Mouse (Mus musculus) neutrophil, adult 83 days (primary cell): ENCODE measurements around the gene Cd209e. TPM values are rescaled to one million over a fixed set of nuclear protein-coding genes. Genes with fewer than 3 reads are reported as not detected.

Experiments
- total RNA-seq, 2 experiments: library from RNA; stranded (reverse); gene quantifications; one replicate each; pipeline ENCODE4 v1.2.4; 2023

Cd209e gene
- not detected for total RNA-seq

DNA sequence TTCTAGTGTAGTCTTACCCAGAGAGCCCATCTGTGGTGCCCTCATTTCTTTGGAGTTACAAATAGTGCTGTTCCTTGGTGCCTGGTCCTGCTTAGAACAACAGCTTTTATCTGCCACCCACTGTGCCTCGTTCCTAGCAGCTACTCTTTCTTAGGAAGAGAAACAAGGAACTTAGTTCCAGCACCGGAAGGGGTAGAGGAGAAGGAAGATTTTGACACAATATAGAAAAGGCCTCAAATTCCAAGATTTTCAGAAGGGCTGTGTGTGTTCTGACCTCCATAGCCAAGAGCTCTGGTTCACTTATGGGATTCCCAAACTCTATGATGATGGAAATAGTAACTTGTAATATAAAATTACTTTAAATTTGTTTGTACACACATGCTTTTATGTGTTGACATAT lies at the start of gene Cd209e:
Gene Cd209e (minus strand): TSS at position 101 of the 400 bp plus-strand sequence.

DNA sequence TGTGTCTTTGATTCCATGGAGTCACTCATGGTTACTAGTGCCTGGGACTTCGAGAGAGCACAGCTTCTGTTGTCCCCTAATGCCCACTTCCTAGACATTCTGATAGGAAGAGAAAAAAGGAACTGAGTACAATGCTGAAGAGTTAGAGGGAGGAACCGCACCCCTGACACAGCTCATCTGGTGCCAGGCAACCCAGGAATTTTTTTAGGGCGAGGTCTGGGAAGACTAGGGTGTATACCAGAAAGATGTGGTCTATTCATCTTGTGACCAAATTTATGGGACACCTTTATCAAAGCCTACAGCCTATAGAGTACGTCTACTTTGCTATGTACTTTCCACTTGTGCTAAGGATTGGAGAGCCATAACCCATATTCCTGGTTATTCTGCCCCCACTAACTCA lies 24.3 kb upstream of the Cd209e start, which contains the start of gene Cd209d:
Gene Cd209d (minus strand): TSS at position 101 of the 400 bp plus-strand sequence.

Other genes with a start within 250 kb of the Cd209e start
- 10 to 100 TPM; 38.0 to 40.5 TPM for gene Xab2, start 233.0 kb downstream of the Cd209e start, total RNA-seq
- gene Pet100, start 232.8 kb downstream of the Cd209e start, total RNA-seq: 100 to 1,000 TPM; 104 to 110 TPM
- gene Pcp2, start 228.8 kb downstream of the Cd209e start, total RNA-seq: not detected
- gene Stxbp2, start 223.4 kb downstream of the Cd209e start, total RNA-seq: 100 to 1,000 TPM; 304 to 323 TPM
- gene Retn, start 198.5 kb downstream of the Cd209e start, total RNA-seq: 1 to 10 TPM; 1.6 to 1.7 TPM
- 100 to 1,000 TPM; 317 to 329 TPM for gene Mcemp1, start 188.6 kb downstream of the Cd209e start, total RNA-seq
- 1 to 10 TPM; 5.6 to 5.8 TPM for gene Fcor, start 181.9 kb downstream of the Cd209e start, total RNA-seq
- 10 to 100 TPM; 11.7 to 14.0 TPM for gene Trappc5, start 178.0 kb downstream of the Cd209e start, total RNA-seq
- gene Fcer2a, start 160.1 kb downstream of the Cd209e start, total RNA-seq: under 1 TPM; 0.29 to 0.70 TPM
- gene Clec4g, start 133.7 kb downstream of the Cd209e start, total RNA-seq: not detected
- gene Cd209a, start 105.3 kb downstream of the Cd209e start, total RNA-seq: 1 to 10 TPM; 6.7 to 7.7 TPM
- under 1 TPM in 1 of 2 experiments, not detected in 1; 0.39 TPM for gene Cd209d, start 24.2 kb upstream of the Cd209e start, total RNA-seq
- not detected for gene Cd209b, start 72.5 kb upstream of the Cd209e start, total RNA-seq
- gene Cd209c, start 100.4 kb upstream of the Cd209e start, total RNA-seq: under 1 TPM; 0.44 to 0.79 TPM